8 mouse cellular contexts compared by ENCODE assay signal in the genomic region with DNA sequence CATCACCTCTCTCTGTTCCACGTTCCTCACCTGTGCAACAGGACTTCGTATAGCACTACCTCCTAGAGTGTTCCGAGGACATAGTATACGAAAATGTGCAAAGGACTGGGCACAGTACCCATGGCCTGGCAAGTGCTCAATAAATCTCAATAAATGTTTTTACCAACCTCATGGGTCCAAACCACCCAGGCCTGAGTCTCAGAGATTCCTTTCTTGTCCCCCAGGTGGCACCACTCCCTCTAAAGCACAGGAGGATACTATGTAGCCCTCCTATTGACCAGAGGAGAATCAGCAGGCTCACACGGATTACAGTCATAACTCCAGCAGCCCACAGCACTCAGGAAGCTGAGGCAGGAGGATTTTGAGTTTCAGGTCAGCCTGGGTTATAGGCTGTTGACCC. TPM values are rescaled to one million over a fixed set of nuclear protein-coding genes. Genes with fewer than 3 reads are reported as not detected.
DNase-seq lines count a peak whose midpoint lies in the region; ATAC-seq lines count a peak whose summit lies in the region.

No protein-coding gene starts in this region.

- H3K4me1 ChIP-seq in heart, embryonic 11.5 days (ENCODE audit: control insufficient read depth, insufficient read depth, low read length) = 0 out of 2 replicates have a peak, but pooled peaks cover 3% of the 10 kb centered on the region
- H3K4me1 ChIP-seq in embryonic facial prominence, embryonic 10.5 days = peaks cover 9% of the 10 kb centered on the region

- no peak overlapping the region for H3K27ac ChIP-seq in heart, embryonic 11.5 days (ENCODE audit: low read depth, low read length)
- H3K27ac ChIP-seq in embryonic facial prominence, embryonic 10.5 days (replicated peaks) = no peak overlapping the region

- H3K4me2 ChIP-seq in heart, embryonic 11.5 days = no peak overlapping the region

- WGBS in heart, embryonic 11.5 days (ENCODE audit: insufficient replicate concordance) = 77% methylated on average over 5 of the region's 5 CpGs
- WGBS in embryonic facial prominence, embryonic 10.5 days = 83% methylated on average over 5 of the region's 5 CpGs

- no peaks in the 10 kb centered on the region for H3K9me3 ChIP-seq in heart, embryonic 11.5 days (replicated peaks; ENCODE audit: control insufficient read depth, low read length)
- H3K9me3 ChIP-seq in embryonic facial prominence, embryonic 10.5 days = no peaks in the 10 kb centered on the region

- no peak overlapping the region for H3K4me3 ChIP-seq in heart, embryonic 11.5 days (ENCODE audit: low read depth, low read length)
- H3K4me3 ChIP-seq in embryonic facial prominence, embryonic 10.5 days = no peak overlapping the region

- no peak for ATAC-seq in heart, embryonic 11.5 days (replicated peaks; ENCODE audit: insufficient number of reproducible peaks, low FRiP score, low TSS enrichment)
- peak; percentile 74 for ATAC-seq in common myeloid progenitor, adult 5-6 weeks (replicated peaks; ENCODE audit: low read depth, poor library complexity, severe bottlenecking)

- H3K36me3 ChIP-seq in heart, embryonic 11.5 days (ENCODE audit: control insufficient read depth, insufficient read depth, low read length) = peaks cover 7% of the 10 kb centered on the region; the same call in 1 of the 2 replicates
- H3K36me3 ChIP-seq in embryonic facial prominence, embryonic 10.5 days (replicated peaks) = peaks cover 32% of the 10 kb centered on the region

- DNase-seq in heart, postnatal 10 days = peak; percentile 28 to 43
- DNase-seq in thymus, postnatal 36 days = peak; percentile 15 to 27
- DNase-seq in thymus, postnatal 10 days (ENCODE audit: low spot score in 2 of 2) = no peak
- DNase-seq in mesoderm, embryonic 11.5 days (ENCODE audit: low read depth, low spot score) = peak; percentile 17
- no peak for DNase-seq in embryonic facial prominence, embryonic 10.5 days (ENCODE audit: low spot score)
- DNase-seq in urinary bladder, postnatal 36 days (ENCODE audit: low spot score in 2 of 2) = no peak

- H3K27me3 ChIP-seq in heart, embryonic 11.5 days (ENCODE audit: control insufficient read depth, insufficient read depth, low read length) = no peaks in the 10 kb centered on the region
- no peaks in the 10 kb centered on the region for H3K27me3 ChIP-seq in embryonic facial prominence, embryonic 10.5 days (replicated peaks; ENCODE audit: low read depth, poor library complexity, severe bottlenecking)

- H3K9ac ChIP-seq in heart, embryonic 11.5 days (ENCODE audit: low read depth, low read length) = no peak overlapping the region

- intact Hi-C loops in heart, postnatal 10 days (cut with DNase I) = loop anchor here (1.0 kb wide), 1 partner anchor 297 kb away; no protein-coding TSS in a partner anchor

RNA-seq across cellular contexts. Expression of a gene that starts 4.9 kb away (rescaled TPM):
- 100 to 1,000 TPM; 125 to 126 TPM for total RNA-seq in heart, postnatal 10 days (2021)
- 10.1 and 12.5 TPM in 2 replicates for polyA plus RNA-seq in heart, embryonic 11.5 days (2014; fragmentation: Nextera tagmentation; extraction: Ambion mirVana)
- total RNA-seq in common myeloid progenitor, adult 5-6 weeks (2017) = 99.8 and 109 TPM in 2 replicates
- polyA plus RNA-seq in embryonic facial prominence, embryonic 10.5 days (2016; fragmentation: Nextera tagmentation; extraction: Ambion mirVana) = 12.8 and 14.7 TPM in 2 replicates

RNA-seq across cellular contexts. Expression of a gene that starts 33.4 kb away (rescaled TPM):
- total RNA-seq in heart, postnatal 10 days (2021) = not detected
- polyA plus RNA-seq in heart, embryonic 11.5 days (2014; fragmentation: Nextera tagmentation; extraction: Ambion mirVana) = 0.72 TPM in 1 of 2 replicates, not detected in the other
- not detected in 2 replicates for total RNA-seq in common myeloid progenitor, adult 5-6 weeks (2017)
- polyA plus RNA-seq in embryonic facial prominence, embryonic 10.5 days (2016; fragmentation: Nextera tagmentation; extraction: Ambion mirVana) = not detected in 2 replicates

RNA-seq across cellular contexts. Expression of a gene that starts 33.5 kb away (rescaled TPM):
- 1 to 10 TPM; 2.2 to 2.9 TPM for total RNA-seq in heart, postnatal 10 days (2021)
- polyA plus RNA-seq in heart, embryonic 11.5 days (2014; fragmentation: Nextera tagmentation; extraction: Ambion mirVana) = 0.77 and 0.93 TPM in 2 replicates
- total RNA-seq in common myeloid progenitor, adult 5-6 weeks (2017) = 0.34 and 0.87 TPM in 2 replicates
- 1.1 TPM in 2 replicates for polyA plus RNA-seq in embryonic facial prominence, embryonic 10.5 days (2016; fragmentation: Nextera tagmentation; extraction: Ambion mirVana)

RNA-seq across cellular contexts. Expression of a gene that starts 43.1 kb away (rescaled TPM):
- 10 to 100 TPM; 25.7 to 26.8 TPM for total RNA-seq in heart, postnatal 10 days (2021)
- polyA plus RNA-seq in heart, embryonic 11.5 days (2014; fragmentation: Nextera tagmentation; extraction: Ambion mirVana) = 21.4 and 23.5 TPM in 2 replicates
- total RNA-seq in common myeloid progenitor, adult 5-6 weeks (2017) = 14.2 and 18.2 TPM in 2 replicates
- polyA plus RNA-seq in embryonic facial prominence, embryonic 10.5 days (2016; fragmentation: Nextera tagmentation; extraction: Ambion mirVana) = 11.6 and 13.8 TPM in 2 replicates

Comparison
In these comparisons a context has a peak if more than half of its experiments do, and no peak if none do; other contexts are left out.
1. DNase-seq: peak in heart, postnatal 10 days (2 of 2), thymus, postnatal 36 days (2 of 2) and mesoderm, embryonic 11.5 days (single experiment); none in thymus, postnatal 10 days (0 of 2), embryonic facial prominence, embryonic 10.5 days (single experiment) and urinary bladder, postnatal 36 days (0 of 2).